Comparison of ENCODE assay signal across 27 mouse cellular contexts in genomic region chr9:106183996-106184395, GRCm38 (mm10). TPM values are rescaled to one million over a fixed set of nuclear protein-coding genes. Genes with fewer than 3 reads are reported as not detected.
"Had no signal": no experiment of that assay in that cellular context is flagged by ENCODE, and none has a peak within 500 bp of the region (broad histone marks: within the 10 kb centered on the region; RNA-seq: fewer than 3 reads in every experiment).

No protein-coding gene starts in this region.

- DNase-seq: gastrocnemius, adult 2 months; gastrocnemius, postnatal 10 days; gastrocnemius, postnatal 25 days; heart, adult 2 months; heart, postnatal 4 days; kidney, postnatal 14 days; kidney, postnatal 4 days; liver; liver, embryonic 13.5 days; liver, postnatal 0 days had no signal

- H3K4me2 ChIP-seq: heart, embryonic 11.5 days; heart, embryonic 13.5 days; heart, embryonic 15.5 days; hindbrain, embryonic 12.5 days; hindbrain, embryonic 14.5 days; intestine, embryonic 15.5 days; limb, embryonic 12.5 days; liver, embryonic 11.5 days; liver, embryonic 13.5 days; liver, embryonic 15.5 days had no signal

- H3K9me3 ChIP-seq: heart, embryonic 13.5 days; heart, embryonic 15.5 days; hindbrain, embryonic 10.5 days; hindbrain, embryonic 12.5 days; intestine, embryonic 15.5 days; limb, embryonic 10.5 days; limb, embryonic 12.5 days; liver, embryonic 13.5 days; liver, embryonic 15.5 days had no signal

- H3K4me1 ChIP-seq: heart, embryonic 15.5 days; hindbrain, embryonic 10.5 days; hindbrain, embryonic 12.5 days; intestine, embryonic 15.5 days; limb, embryonic 10.5 days; limb, embryonic 12.5 days; liver, embryonic 13.5 days; liver, embryonic 15.5 days had no signal

- ATAC-seq: hindbrain, embryonic 16.5 days; inflammation-experienced regulatory T-cells, adult 6 months; intestine, embryonic 15.5 days; intestine, postnatal 0 days; liver, postnatal 0 days had no signal

- H3K27me3 ChIP-seq: heart, embryonic 13.5 days; heart, embryonic 15.5 days; hindbrain, embryonic 12.5 days; intestine, embryonic 15.5 days; limb, embryonic 12.5 days; liver, embryonic 13.5 days; liver, embryonic 15.5 days had no signal

- H3K4me3 ChIP-seq: gastrocnemius, adult 2 months; heart, adult 2 months; heart, embryonic 13.5 days; heart, embryonic 15.5 days; hindbrain, embryonic 10.5 days; hindbrain, embryonic 12.5 days; intestine, embryonic 15.5 days; layer of hippocampus, adult 2 months; left cerebral cortex, adult 2 months; limb, embryonic 10.5 days; limb, embryonic 12.5 days; liver, embryonic 13.5 days; liver, embryonic 15.5 days had no signal

- H3K9ac ChIP-seq: heart, embryonic 13.5 days; heart, embryonic 15.5 days; hindbrain, embryonic 12.5 days; hindbrain, embryonic 14.5 days; intestine, embryonic 15.5 days; limb, embryonic 12.5 days; liver, embryonic 13.5 days; liver, embryonic 15.5 days; liver, postnatal 0 days had no signal

- H3K27ac ChIP-seq: gastrocnemius, adult 2 months; heart, adult 2 months; heart, embryonic 13.5 days; heart, embryonic 15.5 days; hindbrain, embryonic 10.5 days; hindbrain, embryonic 12.5 days; hindbrain, embryonic 14.5 days; intestine, embryonic 15.5 days; kidney, postnatal 0 days; layer of hippocampus, adult 2 months; left cerebral cortex, adult 2 months; limb, embryonic 10.5 days; limb, embryonic 12.5 days; liver, embryonic 13.5 days; liver, embryonic 15.5 days had no signal

RNA-seq across cellular contexts. Expression of gene Tlr9, which starts 38.4 kb away (rescaled TPM):
- polyA plus RNA-seq: heart, embryonic 11.5 days; heart, embryonic 13.5 days; hindbrain, embryonic 10.5 days; limb, embryonic 10.5 days; limb, embryonic 12.5 days; liver, embryonic 11.5 days had no signal
